Mouse (Mus musculus) frontal cortex, postnatal 14 days (tissue): ENCODE measurements around the gene Nalcn.
A peak's percentile ranks its signal among the peaks of the same experiment; 100 is the strongest.

ENCODE experiments used
- DNase-seq, 2 experiments: peaks; one replicate each; pipeline ENCODE4 v3.0.0; 2022; ENCODE audit warnings: low spot score in 2 of 2

Gene Nalcn

DNA sequence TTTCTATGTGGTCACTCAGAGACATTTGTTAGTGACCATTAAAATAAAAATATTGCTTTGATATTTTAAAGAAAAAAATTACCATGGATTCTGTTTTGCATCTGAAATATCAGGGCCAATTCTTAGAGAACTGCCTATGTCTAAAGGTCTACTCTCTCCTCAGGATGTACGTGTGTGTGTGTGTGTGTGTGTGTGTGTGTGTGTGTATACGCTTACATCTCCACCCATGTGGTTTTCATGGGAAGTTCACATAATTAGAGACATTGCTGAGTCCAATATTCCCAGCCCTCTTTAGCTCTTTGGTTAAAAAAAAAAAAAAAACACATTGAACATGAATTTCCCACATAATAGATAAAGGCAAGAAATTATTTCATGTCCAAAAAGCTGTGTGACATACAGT is 114.0 kb downstream of the Nalcn start:
- DNase-seq, result no peak

DNA sequence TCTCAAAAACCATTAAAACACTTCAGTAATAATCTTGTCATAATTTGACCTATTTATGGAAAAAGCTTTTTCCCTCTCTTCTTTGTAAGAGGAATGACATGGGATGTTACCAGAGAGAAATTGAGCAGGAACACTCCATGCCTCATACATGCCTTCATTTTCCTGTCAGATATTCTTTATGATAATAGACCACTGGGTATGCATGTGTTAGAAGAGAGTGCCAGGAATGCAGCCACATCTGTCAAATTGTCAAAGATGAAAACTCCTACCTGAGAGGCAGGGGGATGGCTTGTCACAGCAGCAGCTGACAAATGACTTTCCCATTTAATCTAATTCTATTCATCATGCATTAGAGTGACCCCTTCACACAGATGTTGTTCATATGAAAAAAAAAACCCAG is 131.4 kb downstream of the Nalcn start:
- no peak for DNase-seq

DNA sequence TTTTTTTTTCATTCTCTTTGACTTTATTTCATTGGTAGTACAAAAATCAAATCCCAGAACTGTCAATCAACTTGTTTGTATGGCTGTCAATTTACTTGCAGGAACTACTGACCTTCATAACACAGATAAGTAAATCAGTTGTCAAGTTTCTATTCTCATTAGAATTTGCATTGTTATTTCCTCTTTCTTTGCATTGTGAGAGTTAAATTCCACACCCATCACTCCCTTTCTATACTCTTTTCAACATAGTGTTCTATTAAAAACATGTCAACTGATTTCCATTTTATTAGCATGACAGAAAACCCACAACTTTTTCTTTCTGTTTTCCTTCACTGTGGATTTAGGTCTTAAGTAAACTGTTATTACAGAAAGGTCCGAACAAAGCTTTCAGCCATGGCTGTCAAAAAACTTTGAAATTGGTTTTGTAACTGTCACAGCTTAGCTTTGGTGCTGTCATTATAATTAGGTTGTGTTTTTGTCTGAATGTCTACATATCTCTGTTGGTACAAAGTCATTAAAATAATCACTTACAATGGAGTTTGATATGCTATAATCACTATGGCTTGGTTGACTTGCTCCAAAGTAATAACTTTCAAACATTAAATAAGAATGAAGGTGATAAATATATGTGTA is 138.3 kb downstream of the Nalcn start:
- DNase-seq, result no peak

DNA sequence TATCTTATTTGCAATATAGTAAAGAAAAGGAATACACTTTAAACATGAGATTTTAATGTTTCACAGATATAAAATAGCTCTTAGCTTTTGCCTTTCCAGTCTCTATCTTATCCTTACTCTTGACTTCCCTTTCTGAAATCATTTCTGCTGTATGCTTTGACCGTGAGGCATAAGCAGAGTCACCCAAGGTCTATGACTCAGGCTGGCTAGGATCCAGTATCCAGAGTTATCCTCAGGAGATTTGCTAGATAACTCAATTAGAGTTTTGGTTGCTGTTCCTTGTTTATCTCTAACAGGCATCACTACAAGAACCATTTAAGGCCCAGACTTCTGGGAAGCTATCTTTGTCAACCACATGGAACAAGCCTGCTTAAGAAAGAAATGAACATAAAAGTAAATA is 164.9 kb downstream of the Nalcn start:
- DNase-seq, result no peak

DNA sequence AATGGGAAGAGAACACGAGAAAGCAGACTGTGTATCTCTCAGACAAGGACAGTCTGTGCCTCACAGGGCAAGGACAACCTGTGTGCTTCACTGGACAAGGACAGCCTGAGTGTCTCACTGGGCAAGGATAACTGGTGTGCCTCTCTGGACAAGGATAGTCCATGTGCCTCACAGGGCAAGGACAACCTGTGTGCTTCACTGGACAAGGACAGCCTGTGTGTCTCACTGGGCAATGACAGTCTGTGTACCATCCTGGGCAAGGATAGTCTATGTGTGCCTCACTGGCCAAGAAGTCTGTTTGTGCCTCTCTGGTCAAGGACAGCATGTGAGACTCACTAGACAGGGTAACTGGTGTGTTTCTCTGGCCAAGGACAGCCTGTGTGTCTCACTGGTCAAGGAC is 180.9 kb downstream of the Nalcn start:
- no peak for DNase-seq

DNA sequence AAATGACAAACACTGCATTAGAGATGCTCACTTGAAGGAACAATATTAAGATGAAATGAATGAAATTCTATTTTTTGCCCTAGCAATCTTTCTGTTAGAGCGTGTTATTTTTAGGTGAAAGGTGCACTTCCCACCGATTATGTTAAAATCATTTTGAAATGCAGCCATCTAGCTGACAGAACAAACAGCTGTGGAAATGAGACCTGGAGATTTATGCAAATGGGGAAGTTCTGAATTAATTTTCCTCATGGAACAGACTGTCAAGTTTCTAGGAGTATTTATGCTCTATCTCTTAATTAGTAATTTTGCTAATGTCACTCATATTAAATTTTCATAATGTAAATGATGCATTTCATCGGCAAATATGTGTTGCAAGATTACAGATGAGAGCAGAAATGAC is 191.4 kb downstream of the Nalcn start:
- no peak for DNase-seq

DNA sequence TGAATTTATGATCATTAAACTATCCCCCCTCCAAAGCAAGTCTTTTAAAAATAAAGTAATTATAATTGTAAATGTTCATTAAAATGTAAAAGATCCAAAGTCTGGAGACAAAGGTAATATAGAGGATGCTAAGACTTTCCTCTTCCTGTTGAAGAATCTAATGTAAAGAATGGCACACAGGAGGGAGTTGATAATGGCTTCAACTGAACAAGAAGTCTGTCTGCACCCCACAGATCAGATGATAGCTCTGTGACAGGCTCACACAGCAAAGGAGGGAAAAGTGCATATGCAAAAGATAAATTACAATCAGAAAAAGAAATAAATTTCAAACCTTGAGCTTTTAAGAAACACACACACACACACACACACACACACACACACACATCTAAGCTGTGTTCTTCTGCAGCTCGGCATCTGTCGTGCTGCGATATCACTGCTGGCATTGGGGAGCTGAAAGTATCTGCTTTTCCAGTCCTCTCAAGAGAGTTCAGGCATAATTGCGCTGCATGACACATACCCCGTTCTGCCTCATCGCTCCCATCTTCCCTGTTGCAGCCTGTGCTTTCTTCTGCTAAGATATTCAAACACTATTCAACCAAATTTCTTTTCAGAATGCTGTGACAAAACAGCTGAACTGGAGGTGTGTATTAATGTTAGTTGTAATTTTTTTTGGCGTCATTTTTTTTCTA is 250.6 kb downstream of the Nalcn start:
- peak in 1 of 2 experiments; percentile 28 for DNase-seq

DNA sequence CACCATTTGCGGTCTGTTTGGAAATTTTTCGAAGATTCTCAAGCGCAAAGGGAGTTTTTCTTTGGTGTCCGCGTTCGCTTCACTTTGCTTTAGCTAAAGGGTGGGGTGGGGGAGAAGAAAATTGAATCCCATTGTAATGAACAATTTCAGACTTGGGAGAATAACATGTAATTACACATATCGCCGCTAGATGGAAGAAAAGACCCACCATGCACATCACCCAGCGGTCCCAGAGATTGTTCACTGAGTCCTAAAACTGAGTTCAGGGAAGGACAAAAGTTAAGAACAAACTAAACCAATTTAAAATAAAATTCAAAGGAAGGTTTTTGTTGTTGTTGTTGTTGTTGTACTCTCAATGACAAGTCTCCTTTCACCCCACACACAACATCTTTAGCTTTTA is 255.4 kb downstream of the Nalcn start:
- DNase-seq, result no peak

DNA sequence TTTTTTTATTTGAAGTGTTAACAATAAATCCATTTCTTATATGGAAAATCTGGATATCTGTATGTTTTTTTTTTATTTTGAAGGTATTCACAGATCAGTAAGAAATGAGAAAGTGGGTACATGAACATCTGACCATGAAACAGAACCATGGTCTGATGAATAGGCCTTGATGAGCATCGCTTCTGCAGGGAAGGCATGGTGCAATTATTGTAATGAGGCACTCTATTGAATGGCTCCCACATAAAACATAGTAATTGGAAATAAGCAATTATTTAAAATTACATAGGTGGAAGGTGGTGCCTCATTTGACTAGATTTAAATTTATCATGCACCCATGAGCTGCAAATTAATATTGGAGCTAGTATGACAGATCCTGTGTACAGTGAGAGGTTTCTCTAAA is 267.3 kb downstream of the Nalcn start:
- DNase-seq, result no peak

DNA sequence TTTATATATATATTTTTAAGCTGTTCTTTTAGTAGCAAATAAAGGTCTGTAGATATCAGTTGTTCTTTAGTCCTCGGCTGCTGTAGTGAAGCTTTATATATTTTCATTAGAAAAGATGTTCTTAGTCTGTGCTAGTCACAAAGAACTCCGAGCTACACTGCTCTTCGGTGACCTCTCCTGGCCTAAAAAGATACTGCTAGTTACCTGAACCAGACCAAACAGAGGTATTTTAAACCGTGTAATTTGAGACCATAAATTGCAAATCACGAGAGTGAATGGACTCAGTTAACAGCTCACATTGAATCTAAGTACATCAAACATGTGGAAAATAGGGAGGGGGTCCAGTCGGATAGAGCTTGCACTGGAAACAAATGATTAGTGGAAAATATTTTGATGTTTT is 274.0 kb downstream of the Nalcn start:
- peak in 1 of 2 experiments; percentile 20 for DNase-seq

DNA sequence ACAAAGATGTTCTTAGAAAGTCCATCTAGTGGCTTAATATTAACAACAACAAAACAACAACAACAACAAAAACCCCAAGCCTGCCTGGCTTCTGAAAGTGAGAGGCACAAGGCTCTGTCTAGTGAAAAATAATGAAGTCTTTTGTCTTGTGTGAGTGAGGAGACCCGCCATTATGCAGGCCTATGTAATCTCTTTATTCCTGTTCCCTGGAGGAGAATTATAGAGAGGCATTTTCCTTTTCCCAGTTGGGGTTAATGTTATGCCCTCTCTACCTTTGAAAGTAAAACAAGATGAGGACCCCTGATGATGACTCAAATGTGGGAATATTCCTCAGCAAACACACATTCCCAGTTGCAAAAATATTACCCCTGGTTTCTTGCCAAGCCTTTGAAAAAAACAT is 295.1 kb downstream of the Nalcn start:
- DNase-seq, result no peak

DNA sequence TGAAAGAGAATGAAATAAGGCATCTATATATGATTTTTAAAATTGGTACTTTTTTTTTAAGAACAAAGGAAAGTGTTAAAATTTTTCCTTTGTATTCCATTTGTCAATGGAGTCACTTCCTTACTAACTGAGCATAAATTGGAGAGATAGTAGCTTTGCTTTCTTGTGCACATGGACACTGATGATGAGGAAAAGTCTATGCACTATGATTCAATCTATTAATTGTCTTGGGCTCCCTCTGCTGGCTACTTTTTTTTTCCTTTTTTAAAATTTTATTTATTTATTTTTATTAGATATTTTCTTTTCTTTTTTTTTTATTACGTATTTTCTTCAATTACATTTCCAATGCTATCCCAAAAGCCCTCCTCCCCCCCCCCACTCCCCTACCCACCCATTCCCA is 312.6 kb downstream of the Nalcn start:
- DNase-seq, result no peak

DNA sequence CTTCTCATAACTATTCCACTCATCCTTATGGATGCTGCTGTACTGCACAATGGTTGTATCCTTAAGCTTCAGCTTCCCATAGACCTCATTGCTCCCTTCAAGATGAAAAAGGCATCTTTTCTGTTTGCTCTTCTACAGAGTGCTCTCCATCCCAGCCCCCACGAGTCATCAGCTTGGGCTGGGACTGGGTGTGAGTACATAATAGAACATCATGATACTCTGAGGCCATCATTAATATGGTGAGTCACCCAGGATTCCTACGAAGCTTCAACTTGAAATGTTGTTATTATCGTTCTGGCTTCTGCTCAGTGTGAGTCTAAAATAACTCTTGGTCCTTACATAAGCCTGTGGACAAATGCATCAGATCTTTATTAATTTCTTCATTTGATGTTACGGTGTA is 314.6 kb downstream of the Nalcn start:
- no peak for DNase-seq

DNA sequence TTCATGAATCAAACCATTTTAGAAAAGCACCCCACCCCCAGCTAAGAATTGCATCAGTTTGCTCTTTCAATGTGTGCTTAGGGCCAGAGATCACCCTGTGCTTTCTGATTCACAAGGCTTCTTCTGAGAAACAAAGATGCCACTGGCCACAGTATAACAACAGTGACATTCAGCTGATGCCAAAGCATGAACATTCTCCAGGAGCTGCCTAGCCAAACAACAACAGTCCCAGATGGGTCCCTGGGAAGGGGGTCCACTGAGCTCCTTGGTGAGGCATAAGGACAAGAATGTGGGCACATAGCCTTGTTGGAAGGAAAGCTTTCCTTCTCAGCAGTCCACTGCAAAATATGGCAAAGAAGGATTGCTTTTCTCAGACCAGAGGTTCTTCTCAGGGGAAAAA is 330.9 kb downstream of the Nalcn start:
- DNase-seq, result no peak

DNA sequence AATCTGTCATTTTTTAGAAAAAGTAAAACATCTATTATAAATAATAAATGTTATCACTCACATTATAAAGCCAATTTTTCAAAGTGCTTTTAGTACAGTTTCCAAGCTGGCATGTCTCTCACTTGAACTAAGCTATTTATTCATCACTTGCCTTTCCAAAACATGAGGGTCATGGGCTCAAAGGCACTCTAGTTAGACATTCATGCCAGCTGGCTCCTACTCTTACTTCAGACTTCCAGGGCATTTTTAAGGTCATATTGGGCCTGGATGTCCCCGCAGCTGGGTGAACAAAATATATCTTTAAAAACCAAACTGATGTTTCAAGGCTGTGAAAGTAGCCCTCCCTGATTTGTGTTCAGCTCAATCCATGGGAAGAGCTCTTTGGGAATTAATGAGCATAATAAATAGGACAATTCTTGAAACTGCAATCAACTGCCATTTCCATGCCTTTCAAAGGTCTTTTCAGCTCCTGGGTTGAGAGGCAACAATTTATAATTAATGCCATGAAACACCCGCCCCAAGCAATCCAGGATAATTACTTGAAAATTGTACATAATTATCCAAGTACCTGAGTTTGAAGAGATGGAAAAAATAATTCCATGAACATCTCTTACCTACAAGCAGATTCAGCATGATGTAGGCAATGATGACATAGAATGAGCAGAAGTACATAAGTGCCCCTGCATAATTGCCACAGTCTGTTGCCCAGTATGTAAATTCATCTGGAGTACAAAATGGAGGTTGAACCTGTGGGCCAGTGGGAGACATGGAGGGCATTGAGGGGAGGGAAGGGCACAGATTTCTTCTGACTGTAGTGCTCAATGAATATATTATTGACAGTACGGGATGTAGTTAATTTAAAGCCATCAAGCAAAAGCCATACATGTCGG is 335.6 kb downstream of the Nalcn start:
- no peak for DNase-seq

DNA sequence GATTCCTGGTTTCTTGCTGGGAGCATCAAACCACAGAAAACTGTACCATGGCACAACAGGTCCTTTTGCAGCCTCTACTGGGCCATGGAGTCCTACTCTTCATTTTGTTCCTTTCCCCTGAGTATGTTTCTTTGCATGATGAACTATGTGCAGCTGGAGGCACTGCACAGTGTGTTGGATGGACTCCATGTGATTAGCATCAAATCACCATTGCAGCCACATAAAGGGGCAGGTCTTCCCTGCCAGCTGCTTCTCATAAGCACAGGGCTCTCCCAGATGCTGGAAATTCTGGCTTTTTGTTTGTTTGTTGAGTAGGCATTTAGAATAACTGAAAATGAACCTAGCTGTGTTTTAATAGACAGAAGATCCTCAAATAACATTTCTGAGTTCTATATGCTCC is 344.8 kb downstream of the Nalcn start:
- no peak for DNase-seq

DNA sequence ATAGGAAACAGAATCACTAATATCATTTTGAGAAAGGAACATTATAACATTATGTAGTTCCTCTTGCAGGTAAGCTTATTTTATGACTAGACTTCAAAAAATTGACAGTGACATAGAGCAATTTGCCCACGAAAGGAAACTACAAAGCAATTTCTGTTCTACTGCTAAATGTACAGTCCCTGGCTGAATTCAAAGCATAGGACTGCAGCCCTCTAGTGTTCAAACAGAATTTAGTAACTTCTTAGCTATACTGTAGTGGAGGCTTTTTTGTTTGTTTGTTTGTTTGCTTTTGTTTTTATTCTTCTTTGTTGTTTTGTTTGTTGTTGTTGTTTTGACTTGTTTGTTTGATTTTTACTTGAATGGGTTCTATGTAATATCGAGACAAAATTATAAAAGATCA is 354.8 kb downstream of the Nalcn start:
- DNase-seq, result no peak

DNA sequence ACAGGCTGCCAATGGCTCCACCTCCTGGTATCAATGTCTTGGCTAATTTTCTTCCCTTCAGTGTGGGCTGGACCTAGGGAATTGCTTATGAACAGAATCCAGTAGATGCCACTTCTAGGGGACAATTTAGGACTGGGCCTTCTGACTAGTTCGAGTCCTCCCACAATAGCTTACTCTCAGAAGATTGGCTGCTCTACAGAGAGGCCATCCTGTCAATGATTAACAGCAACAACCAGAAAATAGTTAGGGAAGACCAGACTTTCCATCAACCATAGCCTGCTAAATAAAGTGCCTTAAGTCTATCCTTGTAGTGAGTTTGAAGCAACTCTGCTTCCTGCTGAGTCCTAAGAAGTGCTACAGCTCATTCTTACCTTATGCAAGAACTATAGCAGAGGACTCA is 386.2 kb downstream of the Nalcn start:
- no peak for DNase-seq

DNA sequence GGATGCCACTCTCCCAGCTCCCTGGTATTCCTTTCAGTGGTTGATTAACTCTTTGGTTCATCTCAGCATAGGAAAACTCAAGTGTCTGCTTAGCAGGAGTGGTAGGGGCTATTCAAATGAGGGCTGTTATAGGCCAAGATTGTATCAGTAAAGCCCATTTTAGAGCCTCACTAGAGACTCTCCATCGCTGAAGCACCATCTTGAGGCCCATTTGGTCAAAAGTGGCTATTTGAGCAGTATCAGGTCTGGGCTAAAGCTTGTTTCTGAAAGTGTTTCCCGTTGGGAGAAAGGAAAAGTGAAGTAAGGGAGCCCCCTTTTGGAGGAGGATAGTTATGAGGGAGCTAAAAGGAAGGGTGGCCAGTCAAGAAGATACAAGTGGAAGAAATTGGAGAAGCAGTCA is 387.0 kb downstream of the Nalcn start:
- DNase-seq, result peak in 1 of 2 experiments; percentile 9

DNA sequence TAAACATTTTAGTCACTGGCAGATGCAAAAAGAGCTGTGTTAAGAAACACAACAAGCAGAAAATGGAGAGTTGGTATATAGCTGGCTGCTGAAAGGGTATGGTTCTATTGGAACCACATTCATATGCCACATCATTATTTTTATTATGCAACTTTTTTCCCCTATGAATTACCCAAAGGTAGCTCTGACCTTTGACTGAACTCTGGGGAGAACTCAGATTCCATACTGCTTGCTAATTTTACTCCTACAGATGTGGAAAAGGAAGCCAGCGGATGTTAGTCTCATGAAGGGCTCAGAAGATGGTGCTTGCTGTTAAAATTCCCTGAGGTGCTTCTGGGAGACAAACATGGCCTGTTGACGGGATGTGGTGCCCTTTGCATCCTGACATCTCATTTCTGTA is 389.9 kb downstream of the Nalcn start:
- DNase-seq, result no peak

DNA sequence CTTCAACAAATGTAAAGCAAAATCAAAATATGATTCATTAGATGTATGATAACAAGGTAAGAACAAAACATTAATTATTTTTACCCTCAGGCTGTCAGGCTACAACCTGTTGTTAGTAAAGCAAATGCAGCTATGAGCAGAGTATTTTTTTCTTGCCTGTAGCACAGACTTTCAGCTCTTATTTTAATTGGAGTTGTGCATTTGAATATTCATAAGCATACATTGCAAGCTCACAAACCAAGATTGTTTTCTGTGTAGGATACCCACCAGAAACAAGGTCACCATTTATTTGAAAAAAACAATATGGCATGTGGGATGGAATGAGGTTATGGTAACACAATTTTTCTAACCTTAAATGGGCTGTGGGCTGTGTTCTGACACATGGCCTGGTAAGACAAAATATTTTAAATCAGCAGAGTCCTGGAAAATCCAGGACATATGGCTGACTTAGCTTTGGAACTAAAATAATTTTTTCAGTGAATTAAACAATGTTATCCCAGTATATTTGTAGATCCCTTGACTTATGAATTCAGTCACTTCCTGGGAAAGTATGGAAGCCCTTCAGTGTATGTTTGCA is 394.2 kb downstream of the Nalcn start:
- DNase-seq, result no peak
